Mouse (Mus musculus) heart, postnatal 0 days (tissue): Measurements from ENCODE around the gene Slc25a22.

ENCODE experiments used
- CTCF ChIP-seq: IDR thresholded peaks from 2 replicates; pipeline ENCODE4 v1.5.1; 2016; ENCODE audit warnings: antibody characterized with exemption, control low read depth, low read depth
- EP300 ChIP-seq: IDR thresholded peaks from 2 replicates; pipeline ENCODE4 v1.6.1; 2016; ENCODE audit warnings: antibody characterized with exemption, low read depth

DNA sequence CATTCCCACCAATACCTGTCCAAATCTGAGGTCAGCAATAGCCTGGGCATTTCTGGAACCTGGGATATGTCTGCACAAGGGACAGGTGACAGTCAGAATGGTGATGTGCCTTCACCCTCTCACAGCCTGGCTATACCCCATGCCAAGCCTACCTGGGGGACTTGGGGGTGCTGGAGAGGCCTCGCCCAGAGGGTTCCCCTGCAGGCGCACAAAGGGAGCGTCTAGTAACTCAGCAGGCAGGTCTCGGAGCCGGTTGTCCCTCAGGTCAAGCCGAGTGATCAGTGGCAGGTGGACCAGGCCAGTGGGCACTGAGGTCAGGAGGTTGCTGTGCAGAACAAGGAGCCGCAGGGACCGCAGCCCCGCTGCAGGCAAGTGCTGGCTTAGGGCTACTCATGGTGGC, 3.8 kb upstream of the Slc25a22 start:
- TF ChIP-seq CTCF (no peak), EP300 (no peak)
